Mouse (Mus musculus) embryonic fibroblast, embryonic 13.5 days (primary cell): Measurements from ENCODE around the gene Ugt1a7c.

Experiments used
- CTCF ChIP-seq: IDR thresholded peaks from 2 replicates; pipeline ENCODE4 v1.5.1; 2011; ENCODE audit warnings: mild to moderate bottlenecking, control low read depth, low read length, moderate library complexity, borderline replicate concordance; ENCODE audit not compliant: insufficient read depth
- POLR2A ChIP-seq: IDR thresholded peaks from 2 replicates; pipeline ENCODE4 v1.6.1; 2011; ENCODE audit warnings: low read depth, mild to moderate bottlenecking, control low read depth, low read length, moderate library complexity

DNA sequence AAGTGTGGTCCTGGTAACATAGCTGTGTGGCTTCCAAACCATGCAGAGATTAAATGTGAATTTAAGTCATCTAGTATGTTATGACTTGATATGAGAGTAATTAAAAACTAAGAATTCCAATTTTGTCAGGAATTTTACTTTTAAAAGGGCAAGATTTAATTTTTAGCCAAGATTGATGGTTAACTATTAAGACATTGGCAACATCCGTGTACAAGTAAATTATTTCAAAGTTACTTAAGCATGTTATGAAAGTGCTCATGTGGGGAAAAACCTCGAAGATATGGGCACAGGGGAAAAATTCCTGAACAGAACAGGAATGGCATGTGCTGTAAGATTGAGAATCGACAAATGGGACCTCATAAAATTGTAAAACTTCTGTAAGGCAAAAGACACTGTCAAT is 102.6 kb downstream of the Ugt1a7c start:
- TF ChIP-seq POLR2A (no peak), CTCF (no peak)
